Mouse (Mus musculus): ENCODE measurements around the gene Tmem9. TPM values are rescaled to one million over a fixed set of nuclear protein-coding genes. Genes with fewer than 3 reads are reported as not detected.

Tmem9 gene
- total RNA-seq, 1 experiment from 2014 or later, result 33.9 TPM

Other genes starting within 250 kb of the Tmem9 start
- 44.9 and 49.5 TPM in 2 replicates for gene Phlda3, start 242.0 kb upstream of the Tmem9 start, total RNA-seq (2021)
- gene Tnni1, start 228.7 kb upstream of the Tmem9 start, total RNA-seq (2021), result 0.34 TPM in 1 of 2 replicates, not detected in the other
- gene Lad1, start 189.6 kb upstream of the Tmem9 start, total RNA-seq (2021), result 0.45 TPM in 1 of 2 replicates, not detected in the other
- 1.3 and 2.6 TPM in 2 replicates for gene Tnnt2, start 171.8 kb upstream of the Tmem9 start, total RNA-seq (2021)
- not detected in 2 replicates for gene Pkp1, start 88.9 kb upstream of the Tmem9 start, total RNA-seq (2021)
- 0.08 TPM in 1 of 2 replicates, not detected in the other for gene Igfn1, start 1.8 kb upstream of the Tmem9 start, total RNA-seq (2021)
- gene Ascl5, start 42.7 kb downstream of the Tmem9 start, total RNA-seq (2021), result not detected in 2 replicates
- gene Cacna1s, start 44.6 kb downstream of the Tmem9 start, total RNA-seq (2021), result 0.26 and 0.30 TPM in 2 replicates
- gene Kif21b, start 123.2 kb downstream of the Tmem9 start, total RNA-seq (2021), result 2.7 and 12.5 TPM in 2 replicates
- gene Mroh3, start 204.7 kb downstream of the Tmem9 start, total RNA-seq (2021), result not detected in 2 replicates
- not detected in 2 replicates for gene Inava, start 226.1 kb downstream of the Tmem9 start, total RNA-seq (2021)